Mouse (Mus musculus) limb, embryonic 13.5 days (tissue): Measurements from ENCODE around the gene Setd6. TPM values are rescaled to one million over a fixed set of nuclear protein-coding genes. Genes with fewer than 3 reads are reported as not detected.

Experiments used
- ATAC-seq: fragments of 200-750 bp; cut with Nextera tagmentation; 2 replicates; pipeline ENCODE4 v1.8.0; 2017; ENCODE audit warnings: low read depth, moderate number of reproducible peaks, moderate TSS enrichment; ENCODE audit not compliant: low FRiP score
- H3K27ac ChIP-seq: fragments of 300-500 bp; sonication (generic); 2 replicates; pipeline ENCODE4 v1.5.1; 2015; ENCODE audit warnings: inconsistent platforms, mild to moderate bottlenecking, moderate library complexity
- H3K27me3 ChIP-seq: fragments of 300-500 bp; sonication (generic); 2 replicates; pipeline ENCODE4 v1.6.1; 2015; ENCODE audit warnings: mild to moderate bottlenecking, inconsistent platforms
- H3K36me3 ChIP-seq: fragments of 300-500 bp; sonication (generic); 2 replicates; pipeline ENCODE4 v1.6.1; 2015; ENCODE audit warnings: inconsistent platforms, mild to moderate bottlenecking, moderate library complexity
- H3K4me1 ChIP-seq: fragments of 300-500 bp; sonication (generic); 2 replicates; pipeline ENCODE4 v1.6.1; 2015; ENCODE audit warnings: inconsistent platforms
- H3K4me2 ChIP-seq: fragments of 300-500 bp; sonication (generic); replicated peaks from 2 replicates; pipeline ENCODE4 v1.6.1; 2015; ENCODE audit warnings: inconsistent platforms, mild to moderate bottlenecking, moderate library complexity
- H3K4me3 ChIP-seq: fragments of 300-500 bp; sonication (generic); 2 replicates; pipeline ENCODE4 v1.5.1; 2015; ENCODE audit warnings: moderate library complexity, mild to moderate bottlenecking, inconsistent platforms
- H3K9ac ChIP-seq: fragments of 300-500 bp; sonication (generic); 2 replicates; pipeline ENCODE4 v1.6.1; 2015; ENCODE audit warnings: mild to moderate bottlenecking, inconsistent platforms
- H3K9me3 ChIP-seq: fragments of 300-500 bp; sonication (generic); 2 replicates; pipeline ENCODE4 v1.6.1; 2016; ENCODE audit warnings: inconsistent platforms
- WGBS: fragments of 180-500 bp; shearing (Covaris S2); methylation state at CpG from one replicate; pipeline ENCODE4 v1.1.7; 2015; 5-methylcytosine and 5-hydroxymethylcytosine counted together
- polyA plus RNA-seq: library from polyadenylated mRNA; unstranded; fragments of >200 nt; fragmentation: Nextera tagmentation; extraction: Ambion mirVana; gene quantifications from 2 replicates; pipeline ENCODE4 v1.2.1, GENCODE M21; 2015

Setd6 gene
- polyA plus RNA-seq, 1 experiment from 2014 or later, result 15.1 TPM

GRCm38 (mm10) chr8:95713100-95714010 lies 2.3 kb upstream of the Setd6 start:
- no peak overlapping the region for H3K9ac ChIP-seq
- WGBS, result 83% methylated on average over 19 of the region's 19 CpGs
- H3K36me3 ChIP-seq, result peaks cover 8% of the 10 kb centered on the region
- no peaks in the 10 kb centered on the region for H3K27me3 ChIP-seq
- H3K27ac ChIP-seq, result no peak overlapping the region
- no peaks in the 10 kb centered on the region for H3K9me3 ChIP-seq
- no peak overlapping the region for H3K4me2 ChIP-seq
- H3K4me3 ChIP-seq, result no peak overlapping the region
- H3K4me1 ChIP-seq, result peaks cover 16% of the 10 kb centered on the region
- no peak for ATAC-seq

DNA sequence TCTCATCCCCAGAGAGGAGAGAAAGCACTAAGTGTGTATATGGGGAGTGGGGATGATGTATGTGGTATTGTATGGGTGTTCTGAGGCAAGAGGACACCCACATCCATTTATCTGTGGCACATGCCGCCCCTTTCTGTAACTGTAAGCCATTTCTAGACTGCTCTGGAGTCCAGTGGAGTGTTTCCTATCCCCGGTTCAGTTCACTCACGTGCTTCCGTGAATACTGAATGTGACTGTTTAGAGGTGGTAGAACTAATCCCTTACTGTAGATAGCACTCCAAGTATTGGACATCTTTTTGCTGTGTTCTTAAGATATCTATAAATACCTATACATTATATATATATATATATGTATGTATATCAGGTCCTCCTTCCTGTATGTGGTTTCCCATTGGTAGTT lies 1.3 kb upstream of the Setd6 start:
- no peaks in the 10 kb centered on the region for H3K9me3 ChIP-seq
- H3K27ac ChIP-seq, result no peak overlapping the region
- peaks cover 16% of the 10 kb centered on the region for H3K4me1 ChIP-seq
- WGBS, result 94% methylated on average over 4 of the region's 4 CpGs
- no peak overlapping the region for H3K4me2 ChIP-seq
- H3K9ac ChIP-seq, result no peak overlapping the region
- no peak overlapping the region for H3K4me3 ChIP-seq
- H3K27me3 ChIP-seq, result no peaks in the 10 kb centered on the region
- ATAC-seq, result no peak
- peaks cover 19% of the 10 kb centered on the region for H3K36me3 ChIP-seq

- ATAC-seq, result no peak
- no peaks in the 10 kb centered on the region for H3K9me3 ChIP-seq
- H3K27ac ChIP-seq, result no peak overlapping the region
- peaks cover 16% of the 10 kb centered on the region for H3K4me1 ChIP-seq
- no peaks in the 10 kb centered on the region for H3K27me3 ChIP-seq
- WGBS, result 85% methylated on average over 6 of the region's 6 CpGs
- peak overlapping the region; percentile 94 for H3K4me2 ChIP-seq
- peak overlapping the region; percentile 83 for H3K9ac ChIP-seq
- H3K36me3 ChIP-seq, result peaks cover 24% of the 10 kb centered on the region
- H3K4me3 ChIP-seq, result peak overlapping the region; percentile 89
These were observed 756 bp upstream of the Setd6 start for GRCm38 (mm10) chr8:95714837-95715413.

DNA sequence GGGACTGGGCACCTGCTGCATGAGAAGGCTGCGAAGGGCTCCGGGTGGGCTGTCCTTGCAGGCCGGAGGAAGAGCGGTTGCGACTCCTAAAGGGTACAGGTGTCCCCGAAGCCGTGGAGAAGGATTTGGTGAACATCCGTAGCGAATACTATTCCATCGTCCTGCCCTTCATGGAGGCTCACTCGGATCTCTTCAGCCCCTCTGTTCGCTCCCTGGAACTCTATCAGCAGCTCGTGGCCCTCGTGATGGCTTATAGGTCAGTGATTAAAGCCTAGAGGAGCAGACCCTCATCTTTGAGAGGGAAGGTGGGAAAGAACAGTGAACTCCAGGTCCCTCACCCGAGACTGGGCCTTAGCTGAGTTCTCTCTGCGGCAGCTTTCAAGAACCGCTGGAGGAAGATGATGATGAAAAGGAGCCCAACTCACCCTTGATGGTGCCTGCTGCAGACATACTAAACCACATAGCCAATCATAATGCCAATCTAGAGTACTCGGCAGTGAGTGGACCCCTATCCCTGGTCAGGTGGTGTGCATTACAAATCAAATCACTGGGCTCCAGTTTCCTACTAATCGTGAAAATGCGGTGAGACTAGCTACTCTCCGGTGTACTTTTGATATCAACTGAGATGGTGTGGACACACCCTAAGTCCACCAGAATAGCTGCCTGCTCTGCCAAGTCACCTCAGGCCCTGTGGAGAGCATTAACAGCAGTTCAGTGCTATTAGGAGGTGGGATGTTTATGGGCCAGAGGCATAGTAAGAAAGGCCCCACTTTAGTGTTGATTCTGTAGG lies 1.1 kb downstream of the Setd6 start:
- Histone ChIP-seq H3K27me3 (no peaks in the 10 kb centered on the region), H3K4me3 (peak overlapping the region; percentile 89), H3K9ac (peak overlapping the region; percentile 83), H3K36me3 (peaks cover 41% of the 10 kb centered on the region), H3K4me1 (peaks cover 16% of the 10 kb centered on the region), H3K4me2 (peak overlapping the region; percentile 94), H3K27ac (no peak overlapping the region), H3K9me3 (no peaks in the 10 kb centered on the region)
- ATAC-seq, result no peak
- WGBS, result 21% methylated on average over 21 of the region's 21 CpGs

DNA sequence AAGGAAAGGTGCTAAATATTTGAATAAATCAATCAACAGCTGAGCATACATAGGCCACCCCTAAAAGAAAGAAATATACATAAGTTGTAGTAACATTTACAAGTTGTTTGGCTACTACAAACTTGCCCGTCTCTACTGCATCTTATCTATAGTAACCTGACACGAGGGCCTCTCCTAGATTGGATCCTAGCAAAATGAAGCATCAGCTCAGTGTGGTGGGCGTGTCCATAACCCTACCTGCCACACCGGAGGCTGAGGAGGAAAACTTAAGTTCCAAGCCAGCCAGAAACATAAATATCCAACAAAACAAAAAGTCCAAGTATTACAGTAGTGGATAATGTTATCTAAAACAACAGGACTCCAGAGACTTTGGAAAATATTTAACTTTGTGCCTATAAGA lies 11.9 kb downstream of the Setd6 start:
- Histone ChIP-seq H3K9me3 (no peaks in the 10 kb centered on the region), H3K27ac (no peak overlapping the region), H3K36me3 (peaks cover 86% of the 10 kb centered on the region), H3K4me2 (no peak overlapping the region), H3K4me3 (no peak overlapping the region), H3K27me3 (no peaks in the 10 kb centered on the region), H3K4me1 (no peaks in the 10 kb centered on the region), H3K9ac (no peak overlapping the region)
- 92% methylated on average over 4 of the region's 4 CpGs for WGBS
- ATAC-seq, result no peak

GRCm38 (mm10) chr8:95738596-95738995 lies 22.9 kb downstream of the Setd6 start:
- WGBS, result 85% methylated on average over 7 of the region's 7 CpGs
- no peaks in the 10 kb centered on the region for H3K9me3 ChIP-seq
- H3K4me3 ChIP-seq, result no peak overlapping the region
- no peak overlapping the region for H3K9ac ChIP-seq
- H3K36me3 ChIP-seq, result peaks cover 90% of the 10 kb centered on the region
- no peaks in the 10 kb centered on the region for H3K27me3 ChIP-seq
- ATAC-seq, result no peak
- no peaks in the 10 kb centered on the region for H3K4me1 ChIP-seq
- H3K4me2 ChIP-seq, result no peak overlapping the region
- H3K27ac ChIP-seq, result no peak overlapping the region

DNA sequence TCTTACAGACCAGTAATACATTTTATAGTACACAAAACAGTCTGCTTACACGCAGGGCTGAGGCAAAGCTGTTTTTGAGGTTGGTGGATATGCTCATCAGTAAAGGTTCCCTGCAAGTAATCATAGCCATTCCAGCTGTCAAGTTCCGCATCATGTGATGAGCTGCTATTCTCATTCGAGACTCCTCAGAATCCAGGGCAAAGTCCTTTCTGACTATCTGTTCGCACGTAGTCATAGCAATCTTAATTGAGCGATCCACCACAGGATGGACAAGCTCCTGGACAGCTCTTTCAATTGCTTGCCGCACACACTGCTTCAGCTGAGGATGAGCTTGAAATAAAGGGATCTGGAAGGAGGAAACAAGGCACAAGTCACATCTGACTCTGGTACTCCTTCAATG lies 26.1 kb downstream of the Setd6 start:
- H3K4me2 ChIP-seq, result no peak overlapping the region
- whole genome bisulfite sequencing, result 93% methylated on average over 7 of the region's 7 CpGs
- no peaks in the 10 kb centered on the region for H3K27me3 ChIP-seq
- no peak overlapping the region for H3K4me3 ChIP-seq
- H3K4me1 ChIP-seq, result no peaks in the 10 kb centered on the region
- H3K36me3 ChIP-seq, result peaks cover 94% of the 10 kb centered on the region
- no peak overlapping the region for H3K9ac ChIP-seq
- no peak overlapping the region for H3K27ac ChIP-seq
- no peak for ATAC-seq
- H3K9me3 ChIP-seq, result no peaks in the 10 kb centered on the region

DNA sequence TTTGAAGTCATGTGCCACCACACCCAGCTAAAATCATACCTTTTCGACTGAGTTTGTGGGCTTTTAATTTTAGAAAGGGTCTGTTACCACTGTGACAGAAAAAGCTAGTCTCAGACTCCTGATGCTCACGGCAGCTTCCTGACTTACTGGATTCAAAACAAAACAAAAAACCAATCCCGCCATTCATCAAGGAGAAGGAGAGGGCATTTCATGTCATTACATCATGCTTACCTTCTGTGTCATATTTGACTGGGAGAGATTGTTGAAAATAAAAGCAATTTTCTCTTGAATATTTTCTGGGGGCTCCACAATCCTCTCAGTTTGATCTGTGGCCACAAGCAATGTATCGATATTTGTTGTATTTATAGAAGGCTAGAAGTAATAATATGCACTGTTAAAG lies 32.3 kb downstream of the Setd6 start:
- Histone ChIP-seq H3K4me3 (no peak overlapping the region), H3K9ac (no peak overlapping the region), H3K9me3 (no peaks in the 10 kb centered on the region), H3K27me3 (no peaks in the 10 kb centered on the region), H3K4me1 (no peaks in the 10 kb centered on the region), H3K36me3 (peaks cover 92% of the 10 kb centered on the region), H3K27ac (no peak overlapping the region), H3K4me2 (no peak overlapping the region)
- ATAC-seq, result no peak
- WGBS, result 93% methylated on average over 4 of the region's 4 CpGs

GRCm38 (mm10) chr8:95751924-95752323 lies 36.2 kb downstream of the Setd6 start:
- Histone ChIP-seq H3K4me3 (no peak overlapping the region), H3K9ac (no peak overlapping the region), H3K27me3 (no peaks in the 10 kb centered on the region), H3K36me3 (peaks cover 84% of the 10 kb centered on the region), H3K9me3 (no peaks in the 10 kb centered on the region), H3K4me2 (no peak overlapping the region), H3K27ac (no peak overlapping the region), H3K4me1 (no peaks in the 10 kb centered on the region)
- no peak for ATAC-seq
- WGBS, result 96% methylated on average over 1 of the region's 1 CpGs

DNA sequence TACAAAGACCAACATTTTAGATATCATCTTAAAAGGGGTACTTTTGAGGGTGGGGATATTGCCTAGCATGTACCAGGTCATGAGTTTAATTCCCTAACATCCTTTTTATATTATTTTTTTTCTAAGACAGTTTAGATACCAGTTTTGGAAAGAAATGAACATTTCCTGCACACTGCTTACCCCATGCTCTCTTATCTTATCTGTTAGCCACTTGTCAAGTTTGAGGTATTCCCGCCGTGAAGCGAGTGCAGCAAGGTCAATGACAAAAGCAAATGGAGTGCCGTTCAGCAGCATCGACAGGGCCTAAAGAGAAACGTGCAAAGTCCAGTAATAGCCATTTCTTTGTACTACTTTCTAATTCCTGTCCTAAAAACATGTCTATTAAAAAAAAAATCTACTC lies 44.6 kb downstream of the Setd6 start:
- ATAC-seq, result no peak
- no peaks in the 10 kb centered on the region for H3K27me3 ChIP-seq
- no peak overlapping the region for H3K9ac ChIP-seq
- no peak overlapping the region for H3K4me3 ChIP-seq
- WGBS, result 93% methylated on average over 6 of the region's 6 CpGs
- no peak overlapping the region for H3K27ac ChIP-seq
- no peaks in the 10 kb centered on the region for H3K4me1 ChIP-seq
- H3K4me2 ChIP-seq, result no peak overlapping the region
- no peaks in the 10 kb centered on the region for H3K9me3 ChIP-seq
- peaks cover 76% of the 10 kb centered on the region for H3K36me3 ChIP-seq

- no peak for ATAC-seq
- WGBS, result 86% methylated on average over 1 of the region's 1 CpGs
- Histone ChIP-seq H3K4me3 (no peak overlapping the region), H3K4me2 (no peak overlapping the region), H3K9ac (no peak overlapping the region), H3K4me1 (no peaks in the 10 kb centered on the region), H3K9me3 (no peaks in the 10 kb centered on the region), H3K27ac (no peak overlapping the region), H3K36me3 (peaks cover 79% of the 10 kb centered on the region), H3K27me3 (no peaks in the 10 kb centered on the region)
These were observed 48.5 kb downstream of the Setd6 start for GRCm38 (mm10) chr8:95764133-95764532.
